10 mouse cellular contexts compared by ENCODE assay signal in genomic region chr6:4407748-4408147, GRCm38 (mm10).
DNase-seq lines count a peak whose midpoint lies in the region; ATAC-seq and TF ChIP-seq lines count a peak whose summit lies in the region.
"Had no signal": no experiment of that assay in that cellular context is flagged by ENCODE, and none has a peak within 500 bp of the region (broad histone marks: within the 10 kb centered on the region; RNA-seq: fewer than 3 reads in every experiment).

No protein-coding gene starts in this region.

- no peaks in the 10 kb centered on the region for H3K79me2 ChIP-seq in C2C12 (ENCODE audit: control insufficient read depth, insufficient read depth)

- no peak overlapping the region for H3ac ChIP-seq in C2C12 (ENCODE audit: control insufficient read depth, insufficient read length, low read depth)

- H3K4me3 ChIP-seq in kidney, adult 2 months (ENCODE audit: insufficient read depth, low read depth, low read length), result no peak overlapping the region
- H3K4me3 ChIP-seq in kidney, embryonic 15.5 days (replicated peaks), result no peak overlapping the region
- H3K4me3 ChIP-seq in C2C12 (ENCODE audit: insufficient read depth, poor library complexity, severe bottlenecking), result no peak overlapping the region
- H3K4me3 ChIP-seq: embryonic facial prominence, embryonic 12.5 days; neural tube, embryonic 13.5 days had no signal

- no peak for ATAC-seq in kidney, embryonic 15.5 days (replicated peaks; ENCODE audit: low FRiP score)
- ATAC-seq in granulocyte monocyte progenitor cell, adult 5-6 weeks (replicated peaks; ENCODE audit: poor library complexity, severe bottlenecking), result peak; percentile 56

- no peak overlapping the region for H3K27ac ChIP-seq in kidney, adult 2 months (ENCODE audit: insufficient read depth, low read depth, low read length)
- no peak overlapping the region for H3K27ac ChIP-seq in kidney, embryonic 15.5 days
- H3K27ac ChIP-seq: embryonic facial prominence, embryonic 12.5 days; neural tube, embryonic 13.5 days had no signal

- TF ChIP-seq CTCF in kidney, adult 2 months (conservative IDR thresholded peaks at IDR 0.05; ENCODE audit: insufficient read depth, insufficient read length, low read depth, low read length), result no peak
- TF ChIP-seq CTCF in C2C12 (IDR thresholded peaks at IDR 0.05; ENCODE audit: control insufficient read depth, insufficient read depth, insufficient read length), result peak; percentile 10

- peak; percentile 37 for DNase-seq in kidney, adult 2 months
- peak; percentile 30 for DNase-seq in MEL-GATA-1-ER (ENCODE audit: extremely low read depth, low read depth)
- no peak for DNase-seq in neural tube, embryonic 10.5 days (ENCODE audit: extremely low spot score, low spot score)
- no peak for DNase-seq in spleen, postnatal 36 days (ENCODE audit: low spot score in 2 of 2)
- no peak for DNase-seq in layer of hippocampus, adult 8-10 months (ENCODE audit: low spot score in 2 of 2)

- no peak overlapping the region for H3K9ac ChIP-seq in kidney, embryonic 15.5 days
- H3K9ac ChIP-seq: embryonic facial prominence, embryonic 12.5 days; neural tube, embryonic 13.5 days had no signal

- no peak for TF ChIP-seq POLR2A in kidney, adult 2 months (IDR thresholded peaks at IDR 0.05; ENCODE audit: low read depth, low read length)

- no peaks in the 10 kb centered on the region for H3K36me3 ChIP-seq in kidney, adult 2 months (ENCODE audit: control insufficient read depth, insufficient read depth, low read length)
- H3K36me3 ChIP-seq in kidney, embryonic 15.5 days, result no peaks in the 10 kb centered on the region
- H3K36me3 ChIP-seq in C2C12 (ENCODE audit: control insufficient read depth, insufficient read depth), result no peaks in the 10 kb centered on the region
- H3K36me3 ChIP-seq: embryonic facial prominence, embryonic 12.5 days; neural tube, embryonic 13.5 days had no signal

- H3K9me3 ChIP-seq in kidney, embryonic 15.5 days (replicated peaks), result no peaks in the 10 kb centered on the region
- H3K9me3 ChIP-seq: embryonic facial prominence, embryonic 12.5 days; neural tube, embryonic 13.5 days had no signal

- no peaks in the 10 kb centered on the region for H3K4me1 ChIP-seq in kidney, adult 2 months (ENCODE audit: control insufficient read depth, insufficient read depth, low read length)
- no peaks in the 10 kb centered on the region for H3K4me1 ChIP-seq in kidney, embryonic 15.5 days
- H3K4me1 ChIP-seq: embryonic facial prominence, embryonic 12.5 days; neural tube, embryonic 13.5 days had no signal

- H3K79me3 ChIP-seq in C2C12 (ENCODE audit: low read depth), result no peaks in the 10 kb centered on the region

- H3K27me3 ChIP-seq in kidney, adult 2 months (replicated peaks; ENCODE audit: control insufficient read depth, insufficient read depth, low read length), result no peaks in the 10 kb centered on the region
- no peaks in the 10 kb centered on the region for H3K27me3 ChIP-seq in kidney, embryonic 15.5 days
- H3K27me3 ChIP-seq in C2C12 (ENCODE audit: control insufficient read depth, insufficient read depth, insufficient read length), result no peaks in the 10 kb centered on the region
- H3K27me3 ChIP-seq: embryonic facial prominence, embryonic 12.5 days; neural tube, embryonic 13.5 days had no signal

- 44% methylated on average over 3 of the region's 3 CpGs for WGBS in kidney, adult 2 months
- WGBS in kidney, embryonic 15.5 days, result 63% methylated on average over 3 of the region's 3 CpGs

- no peak overlapping the region for H3K4me2 ChIP-seq in kidney, embryonic 15.5 days
- H3K4me2 ChIP-seq: embryonic facial prominence, embryonic 12.5 days; neural tube, embryonic 13.5 days had no signal

TF ChIP-seq in C2C12, 6 proteins besides CTCF, POLR2A, EP300 and RAD21:
- TF ChIP-seq MYOG (IDR thresholded peaks at IDR 0.05; ENCODE audit: control insufficient read depth, extremely low read depth, insufficient read length), result no peak
- no peak for TF ChIP-seq USF1 (IDR thresholded peaks at IDR 0.05; ENCODE audit: low read depth)
- no peak for TF ChIP-seq MAX (IDR thresholded peaks at IDR 0.05)
- no peak for TF ChIP-seq FOSL1 (IDR thresholded peaks at IDR 0.05; ENCODE audit: insufficient read depth, low read length, poor library complexity, severe bottlenecking)
- TF ChIP-seq CEBPB (IDR thresholded peaks at IDR 0.05; ENCODE audit: low read depth), result no peak
- TF ChIP-seq MYOD1 (IDR thresholded peaks at IDR 0.05; ENCODE audit: control insufficient read depth, insufficient read length, low read depth), result no peak

Comparison
In these comparisons a context has a peak if more than half of its experiments do, and no peak if none do; other contexts are left out.
1. DNase-seq: peak in kidney, adult 2 months (single experiment) and MEL-GATA-1-ER (single experiment); none in neural tube, embryonic 10.5 days (single experiment), spleen, postnatal 36 days (0 of 2) and layer of hippocampus, adult 8-10 months (0 of 2).